Mouse (Mus musculus) embryonic facial prominence, embryonic 10.5 days (tissue): Measurements from ENCODE around the gene Lmo1. TPM values are rescaled to one million over a fixed set of nuclear protein-coding genes. Genes with fewer than 3 reads are reported as not detected.

Experiments
- DNase-seq: peaks from one replicate; pipeline ENCODE4 v3.0.0-alpha.2; 2017; ENCODE audit warnings: low spot score
- H3K27ac ChIP-seq: fragments of 300-500 bp; sonication (generic); replicated peaks from 2 replicates; pipeline ENCODE4 v1.5.1; 2016; ENCODE audit warnings: mild to moderate bottlenecking
- H3K27me3 ChIP-seq: fragments of 300-500 bp; sonication (generic); replicated peaks from 2 replicates; pipeline ENCODE4 v1.6.1; 2016; ENCODE audit warnings: low read depth, mild to moderate bottlenecking; ENCODE audit not compliant: poor library complexity, severe bottlenecking
- H3K36me3 ChIP-seq: fragments of 300-500 bp; sonication (generic); replicated peaks from 2 replicates; pipeline ENCODE4 v1.6.1; 2016; ENCODE audit warnings: mild to moderate bottlenecking, moderate library complexity
- H3K4me1 ChIP-seq: fragments of 300-500 bp; sonication (generic); 2 replicates; pipeline ENCODE4 v1.6.1; 2016
- H3K4me3 ChIP-seq: fragments of 300-500 bp; sonication (generic); 2 replicates; pipeline ENCODE4 v1.5.1; 2016; ENCODE audit warnings: mild to moderate bottlenecking, moderate library complexity
- H3K9me3 ChIP-seq: fragments of 300-500 bp; sonication (generic); 2 replicates; pipeline ENCODE4 v1.6.1; 2016; ENCODE audit warnings: mild to moderate bottlenecking
- WGBS: fragments of 180-500 bp; shearing (Covaris S2); methylation state at CpG from one replicate; pipeline ENCODE4 v1.1.7; 2016; 5-methylcytosine and 5-hydroxymethylcytosine counted together
- polyA plus RNA-seq: library from polyadenylated mRNA; unstranded; fragments of >200 nt; fragmentation: Nextera tagmentation; extraction: Ambion mirVana; gene quantifications from 2 replicates; pipeline ENCODE4 v1.2.1, GENCODE M21; 2016

Gene Lmo1
- polyA plus RNA-seq, 1 experiment from 2014 or later: 30.3 TPM

GRCm38 (mm10) chr7:109169505-109170440 lies 5.2 kb downstream of the Lmo1 start:
- peak overlapping the region; percentile 74 for H3K4me3 ChIP-seq
- WGBS: under 1% methylated on average over 72 of the region's 72 CpGs
- H3K9me3 ChIP-seq: no peaks in the 10 kb centered on the region
- peak overlapping the region; percentile 88 for H3K27ac ChIP-seq
- peaks cover 55% of the 10 kb centered on the region for H3K4me1 ChIP-seq
- H3K36me3 ChIP-seq: no peaks in the 10 kb centered on the region
- peaks cover 88% of the 10 kb centered on the region for H3K27me3 ChIP-seq
- peak; percentile 85 for DNase-seq

- H3K27ac ChIP-seq: no peak overlapping the region
- WGBS: 94% methylated on average over 7 of the region's 7 CpGs
- H3K9me3 ChIP-seq: no peaks in the 10 kb centered on the region
- H3K4me1 ChIP-seq: peaks cover 46% of the 10 kb centered on the region
- no peak for DNase-seq
- H3K4me3 ChIP-seq: peak overlapping the region; percentile 74
- H3K27me3 ChIP-seq: peaks cover 77% of the 10 kb centered on the region
- H3K36me3 ChIP-seq: no peaks in the 10 kb centered on the region
These were observed 6.3 kb downstream of the Lmo1 start for GRCm38 (mm10) chr7:109168716-109169115.

- WGBS: 69% methylated on average over 17 of the region's 17 CpGs
- Histone ChIP-seq H3K4me3 (no peak overlapping the region), H3K27me3 (peaks cover 50% of the 10 kb centered on the region), H3K9me3 (no peaks in the 10 kb centered on the region), H3K4me1 (peaks cover 25% of the 10 kb centered on the region), H3K36me3 (no peaks in the 10 kb centered on the region), H3K27ac (no peak overlapping the region)
- no peak for DNase-seq
These were observed 8.9 kb downstream of the Lmo1 start for GRCm38 (mm10) chr7:109165931-109166585.

- DNase-seq: no peak
- H3K36me3 ChIP-seq: no peaks in the 10 kb centered on the region
- H3K4me3 ChIP-seq: no peak overlapping the region
- H3K27me3 ChIP-seq: no peaks in the 10 kb centered on the region
- no peaks in the 10 kb centered on the region for H3K9me3 ChIP-seq
- H3K4me1 ChIP-seq: peaks cover 20% of the 10 kb centered on the region
- no peak overlapping the region for H3K27ac ChIP-seq
- 74% methylated on average over 11 of the region's 11 CpGs for whole genome bisulfite sequencing
These were observed 20.7 kb downstream of the Lmo1 start for GRCm38 (mm10) chr7:109154331-109154730.

- DNase-seq: no peak
- peaks cover 20% of the 10 kb centered on the region for H3K4me1 ChIP-seq
- no peak overlapping the region for H3K4me3 ChIP-seq
- no peaks in the 10 kb centered on the region for H3K27me3 ChIP-seq
- no peak overlapping the region for H3K27ac ChIP-seq
- WGBS: 78% methylated on average over 5 of the region's 5 CpGs
- no peaks in the 10 kb centered on the region for H3K9me3 ChIP-seq
- no peaks in the 10 kb centered on the region for H3K36me3 ChIP-seq
These were observed 21.5 kb downstream of the Lmo1 start for GRCm38 (mm10) chr7:109153538-109153937.

- H3K27me3 ChIP-seq: 0 out of 2 replicates have a peak, but pooled peaks cover 6% of the 10 kb centered on the region
- no peak overlapping the region for H3K27ac ChIP-seq
- H3K9me3 ChIP-seq: no peaks in the 10 kb centered on the region
- 91% methylated on average over 4 of the region's 4 CpGs for WGBS
- no peak overlapping the region for H3K4me3 ChIP-seq
- no peak for DNase-seq
- H3K4me1 ChIP-seq: peaks cover 23% of the 10 kb centered on the region
- H3K36me3 ChIP-seq: no peaks in the 10 kb centered on the region
These were observed 23.9 kb downstream of the Lmo1 start for GRCm38 (mm10) chr7:109151088-109151487.

GRCm38 (mm10) chr7:109145211-109145610 lies 29.8 kb downstream of the Lmo1 start:
- Histone ChIP-seq H3K27me3 (peaks cover 48% of the 10 kb centered on the region), H3K9me3 (no peaks in the 10 kb centered on the region), H3K4me1 (peaks cover 32% of the 10 kb centered on the region), H3K36me3 (no peaks in the 10 kb centered on the region; the same call in 1 of the 2 replicates), H3K27ac (no peak overlapping the region), H3K4me3 (no peak overlapping the region)
- WGBS: 43% methylated on average over 8 of the region's 8 CpGs
- peak; percentile 15 for DNase-seq

- no peaks in the 10 kb centered on the region; the same call in 1 of the 2 replicates for H3K36me3 ChIP-seq
- peaks cover 32% of the 10 kb centered on the region for H3K4me1 ChIP-seq
- H3K27me3 ChIP-seq: peaks cover 48% of the 10 kb centered on the region
- DNase-seq: no peak
- 49% methylated on average over 11 of the region's 11 CpGs for WGBS
- no peaks in the 10 kb centered on the region for H3K9me3 ChIP-seq
- no peak overlapping the region for H3K27ac ChIP-seq
- H3K4me3 ChIP-seq: no peak overlapping the region
These were observed 30.3 kb downstream of the Lmo1 start for GRCm38 (mm10) chr7:109144705-109145104.

- Histone ChIP-seq H3K9me3 (no peaks in the 10 kb centered on the region), H3K36me3 (peaks cover under 1% of the 10 kb centered on the region; the same call in 1 of the 2 replicates), H3K27me3 (peaks cover 48% of the 10 kb centered on the region), H3K4me3 (no peak overlapping the region), H3K27ac (no peak overlapping the region), H3K4me1 (peaks cover 32% of the 10 kb centered on the region)
- WGBS: 80% methylated on average over 2 of the region's 2 CpGs
- DNase-seq: no peak
These were observed 32.4 kb downstream of the Lmo1 start for GRCm38 (mm10) chr7:109142564-109142963.

GRCm38 (mm10) chr7:109141753-109142152 lies 33.3 kb downstream of the Lmo1 start:
- no peaks in the 10 kb centered on the region for H3K9me3 ChIP-seq

GRCm38 (mm10) chr7:109141054-109141453 lies 34.0 kb downstream of the Lmo1 start:
- no peak overlapping the region for H3K27ac ChIP-seq
- WGBS: 75% methylated on average over 2 of the region's 2 CpGs
- no peak for DNase-seq
- peaks cover 42% of the 10 kb centered on the region for H3K27me3 ChIP-seq
- H3K4me1 ChIP-seq: peaks cover 25% of the 10 kb centered on the region
- peaks cover 3% of the 10 kb centered on the region; the same call in 1 of the 2 replicates for H3K36me3 ChIP-seq
- H3K4me3 ChIP-seq: no peak overlapping the region
- no peaks in the 10 kb centered on the region for H3K9me3 ChIP-seq

More at GRCm38 (mm10) chr7:109141753-109142152, 33.3 kb downstream of the Lmo1 start:
- WGBS: 50% methylated on average over 3 of the region's 3 CpGs
- DNase-seq: no peak
- peaks cover 32% of the 10 kb centered on the region for H3K4me1 ChIP-seq
- peaks cover 48% of the 10 kb centered on the region for H3K27me3 ChIP-seq
- no peak overlapping the region for H3K27ac ChIP-seq
- no peak overlapping the region for H3K4me3 ChIP-seq
- H3K36me3 ChIP-seq: peaks cover 3% of the 10 kb centered on the region; the same call in 1 of the 2 replicates

- peak; percentile 87 for DNase-seq
- Histone ChIP-seq H3K36me3 (peaks cover 3% of the 10 kb centered on the region; the same call in 1 of the 2 replicates), H3K27me3 (peaks cover 35% of the 10 kb centered on the region), H3K27ac (no peak overlapping the region), H3K9me3 (no peaks in the 10 kb centered on the region), H3K4me1 (peaks cover 9% of the 10 kb centered on the region), H3K4me3 (no peak overlapping the region)
- WGBS: 10% methylated on average over 3 of the region's 3 CpGs
These were observed 35.6 kb downstream of the Lmo1 start for GRCm38 (mm10) chr7:109139405-109139804.
